13 mouse cellular contexts compared by ENCODE assay signal in the genomic region with DNA sequence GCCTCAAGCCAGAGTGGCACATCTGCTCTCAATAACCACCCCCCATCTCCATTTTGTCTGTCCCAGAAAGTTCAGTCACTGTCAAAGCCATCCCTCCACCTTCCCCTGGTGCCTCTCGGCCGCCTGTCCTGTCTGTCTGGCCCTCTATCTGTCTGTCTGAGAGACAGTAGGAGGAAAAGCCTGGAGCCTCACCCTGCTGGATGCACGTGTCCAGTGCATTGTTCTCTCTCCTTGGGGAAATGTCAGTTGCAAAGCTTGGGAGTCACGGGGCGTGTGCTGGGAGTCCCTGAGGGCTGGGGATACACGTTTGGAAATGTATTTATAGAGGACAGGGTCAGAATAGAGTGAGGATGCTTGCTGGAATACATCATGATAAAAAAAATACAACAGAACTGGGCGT. TPM values are rescaled to one million over a fixed set of nuclear protein-coding genes. Genes with fewer than 3 reads are reported as not detected.
A peak's percentile ranks its signal among the peaks of the same experiment; 100 is the strongest.
DNase-seq lines count a peak whose midpoint lies in the region; ATAC-seq and TF ChIP-seq lines count a peak whose summit lies in the region.
"Had no signal": no experiment of that assay in that cellular context is flagged by ENCODE, and none has a peak within 500 bp of the region (broad histone marks: within the 10 kb centered on the region; RNA-seq: fewer than 3 reads in every experiment).

No protein-coding gene starts in this region.

- 0 out of 2 replicates have a peak overlapping the region, but pooled peaks have one; percentile 25 for H3K27ac ChIP-seq in forebrain, embryonic 10.5 days
- H3K27ac ChIP-seq in forebrain, embryonic 11.5 days (ENCODE audit: low read depth, low read length): no peak overlapping the region
- no peak overlapping the region for H3K27ac ChIP-seq in limb, embryonic 13.5 days
- no peak overlapping the region for H3K27ac ChIP-seq in midbrain, embryonic 14.5 days (replicated peaks; ENCODE audit: low read depth, low read length)
- H3K27ac ChIP-seq: liver, embryonic 15.5 days had no signal

- no peak overlapping the region for H3K9ac ChIP-seq in forebrain, embryonic 11.5 days (ENCODE audit: low read length)
- H3K9ac ChIP-seq in limb, embryonic 13.5 days: 0 out of 2 replicates have a peak overlapping the region, but pooled peaks have one; percentile 19
- no peak overlapping the region for H3K9ac ChIP-seq in midbrain, embryonic 14.5 days (replicated peaks; ENCODE audit: low read length)
- H3K9ac ChIP-seq: liver, embryonic 15.5 days; midbrain, embryonic 12.5 days had no signal

- no peak for ATAC-seq in forebrain, embryonic 11.5 days (replicated peaks; ENCODE audit: low FRiP score)
- ATAC-seq in limb, embryonic 13.5 days (ENCODE audit: low FRiP score, low read depth): no peak
- ATAC-seq in midbrain, embryonic 14.5 days (ENCODE audit: low FRiP score, low TSS enrichment): no peak
- ATAC-seq: activated CD4-positive, CD25-positive, alpha-beta regulatory T cell, adult 4 months had no signal

- H3K4me2 ChIP-seq in forebrain, embryonic 11.5 days (ENCODE audit: low read depth, low read length, severe bottlenecking): no peak overlapping the region
- H3K4me2 ChIP-seq in limb, embryonic 13.5 days (replicated peaks): no peak overlapping the region
- H3K4me2 ChIP-seq in midbrain, embryonic 14.5 days (ENCODE audit: low read length): no peak overlapping the region
- H3K4me2 ChIP-seq: liver, embryonic 15.5 days; midbrain, embryonic 12.5 days had no signal

- H3K4me3 ChIP-seq in forebrain, embryonic 10.5 days: no peak overlapping the region
- no peak overlapping the region for H3K4me3 ChIP-seq in forebrain, embryonic 11.5 days (ENCODE audit: low read depth, low read length)
- peak overlapping the region; percentile 39 for H3K4me3 ChIP-seq in E14TG2a.4 (replicated peaks; ENCODE audit: low read length)
- no peak overlapping the region for H3K4me3 ChIP-seq in limb, embryonic 13.5 days
- no peak overlapping the region for H3K4me3 ChIP-seq in midbrain, embryonic 14.5 days (replicated peaks; ENCODE audit: low read depth, low read length)
- H3K4me3 ChIP-seq: liver, embryonic 15.5 days; midbrain, embryonic 12.5 days had no signal

- 0 out of 2 replicates have a peak, but pooled peaks cover 18% of the 10 kb centered on the region for H3K27me3 ChIP-seq in forebrain, embryonic 10.5 days (ENCODE audit: poor library complexity, severe bottlenecking)
- no peaks in the 10 kb centered on the region for H3K27me3 ChIP-seq in forebrain, embryonic 11.5 days (ENCODE audit: control insufficient read depth, insufficient read depth, low read length)
- no peaks in the 10 kb centered on the region for H3K27me3 ChIP-seq in E14TG2a.4 (ENCODE audit: insufficient read depth, low read length)
- no peaks in the 10 kb centered on the region for H3K27me3 ChIP-seq in limb, embryonic 13.5 days
- H3K27me3 ChIP-seq in midbrain, embryonic 14.5 days (ENCODE audit: control insufficient read depth, insufficient read depth, low read length): no peaks in the 10 kb centered on the region

- no peak for TF ChIP-seq CTCF in E14TG2a.4 (conservative IDR thresholded peaks at IDR 0.05; ENCODE audit: low read length)

- WGBS in forebrain, embryonic 10.5 days: 68% methylated on average over 7 of the region's 7 CpGs
- WGBS in forebrain, embryonic 11.5 days: 69% methylated on average over 7 of the region's 7 CpGs
- 68% methylated on average over 7 of the region's 7 CpGs for WGBS in limb, embryonic 13.5 days
- 60% methylated on average over 7 of the region's 7 CpGs for WGBS in midbrain, embryonic 14.5 days

- no peak for DNase-seq in forebrain, embryonic 10.5 days (ENCODE audit: extremely low spot score, low spot score)
- no peak for DNase-seq in forebrain, embryonic 11.5 days (ENCODE audit: low spot score)
- peak; percentile 27 to 37 for DNase-seq in heart, postnatal 36 days
- no peak for DNase-seq in urinary bladder, postnatal 25 days (ENCODE audit: low spot score)
- DNase-seq in right cerebral cortex, postnatal 10 days (ENCODE audit: low spot score in 2 of 2): no peak
- no peak for DNase-seq in midbrain, embryonic 14.5 days
- DNase-seq: cerebellum, adult 9-10 months had no signal

- peaks cover 46% of the 10 kb centered on the region for H3K4me1 ChIP-seq in forebrain, embryonic 10.5 days
- H3K4me1 ChIP-seq in forebrain, embryonic 11.5 days (replicated peaks; ENCODE audit: control insufficient read depth, insufficient read depth, low read length): peaks cover 8% of the 10 kb centered on the region; the same call in 1 of the 2 replicates
- H3K4me1 ChIP-seq in E14TG2a.4 (replicated peaks; ENCODE audit: low read depth, low read length): peaks cover 97% of the 10 kb centered on the region
- H3K4me1 ChIP-seq in limb, embryonic 13.5 days: peaks cover 37% of the 10 kb centered on the region
- H3K4me1 ChIP-seq in midbrain, embryonic 14.5 days (ENCODE audit: control insufficient read depth, insufficient read depth, low read length): peaks cover 20% of the 10 kb centered on the region

- intact Hi-C loops in heart, postnatal 36 days (cut with DNase I): loop anchor here (2.0 kb wide), 1 partner anchor 51 kb away; no protein-coding TSS in a partner anchor

- H3K36me3 ChIP-seq in forebrain, embryonic 10.5 days (replicated peaks): no peaks in the 10 kb centered on the region
- H3K36me3 ChIP-seq in forebrain, embryonic 11.5 days (ENCODE audit: control insufficient read depth, insufficient read depth, low read length): no peaks in the 10 kb centered on the region
- H3K36me3 ChIP-seq in E14TG2a.4 (ENCODE audit: insufficient read depth, low read length): peaks cover 93% of the 10 kb centered on the region
- H3K36me3 ChIP-seq in limb, embryonic 13.5 days: no peaks in the 10 kb centered on the region
- H3K36me3 ChIP-seq in midbrain, embryonic 14.5 days (ENCODE audit: control insufficient read depth, insufficient read depth, low read length): no peaks in the 10 kb centered on the region
- H3K36me3 ChIP-seq: G1E; liver, embryonic 15.5 days; midbrain, embryonic 12.5 days had no signal

- H3K9me3 ChIP-seq in forebrain, embryonic 10.5 days: no peaks in the 10 kb centered on the region
- H3K9me3 ChIP-seq in forebrain, embryonic 11.5 days (ENCODE audit: control insufficient read depth, low read length): no peaks in the 10 kb centered on the region
- no peaks in the 10 kb centered on the region for H3K9me3 ChIP-seq in E14TG2a.4 (ENCODE audit: low read length)
- H3K9me3 ChIP-seq in limb, embryonic 13.5 days: no peaks in the 10 kb centered on the region
- H3K9me3 ChIP-seq in midbrain, embryonic 14.5 days (ENCODE audit: control insufficient read depth, low read length): no peaks in the 10 kb centered on the region
- H3K9me3 ChIP-seq: G1E; liver, embryonic 15.5 days; midbrain, embryonic 12.5 days had no signal

RNA-seq across cellular contexts. Expression of a gene that starts 17.4 kb away (rescaled TPM):
- 2.8 and 3.9 TPM in 2 replicates for polyA plus RNA-seq in forebrain, embryonic 10.5 days (2016; fragmentation: Nextera tagmentation; extraction: Ambion mirVana)
- polyA plus RNA-seq in forebrain, embryonic 11.5 days (2014; fragmentation: Nextera tagmentation; extraction: Ambion mirVana): 2.5 and 3.3 TPM in 2 replicates
- 10 to 100 TPM; 13.2 to 16.6 TPM for total RNA-seq in heart, postnatal 36 days (2021)
- 1.8 and 2.2 TPM in 2 replicates for polyA plus RNA-seq in limb, embryonic 13.5 days (2015; fragmentation: Nextera tagmentation; extraction: Ambion mirVana)
- 4.4 TPM in 2 replicates for polyA plus RNA-seq in midbrain, embryonic 14.5 days (2014; fragmentation: Nextera tagmentation; extraction: Ambion mirVana)

Comparison
In these comparisons a context has a peak if more than half of its experiments do, and no peak if none do; other contexts are left out.
1. DNase-seq: peak in heart, postnatal 36 days (2 of 2); none in forebrain, embryonic 10.5 days (single experiment), forebrain, embryonic 11.5 days (single experiment), urinary bladder, postnatal 25 days (single experiment), right cerebral cortex, postnatal 10 days (0 of 2) and midbrain, embryonic 14.5 days (single experiment).